ENCODE assay signal across 9 mouse cellular contexts in the genomic region with DNA sequence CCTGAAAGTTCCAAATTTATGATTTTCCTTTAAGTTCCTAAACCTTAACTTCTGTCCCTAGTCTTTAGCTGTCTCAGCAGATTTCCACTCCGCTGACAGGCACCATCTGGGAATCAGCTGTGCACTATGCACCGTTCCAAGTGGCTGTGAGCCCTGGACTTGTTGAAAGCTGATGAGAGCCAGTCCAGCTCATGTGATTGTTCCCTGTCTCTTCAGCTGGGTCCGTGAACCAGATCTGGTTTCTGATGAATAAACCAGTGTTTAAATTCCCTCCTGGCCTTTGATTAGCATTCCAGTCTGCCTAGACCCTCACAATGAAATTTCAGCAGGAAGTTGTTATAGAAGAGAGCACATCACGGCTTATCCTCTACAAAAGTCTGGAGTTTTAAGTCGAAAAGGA. TPM values are rescaled to one million over a fixed set of nuclear protein-coding genes. Genes with fewer than 3 reads are reported as not detected.
A peak's percentile ranks its signal among the peaks of the same experiment; 100 is the strongest.
DNase-seq lines count a peak whose midpoint lies in the region; ATAC-seq and TF ChIP-seq lines count a peak whose summit lies in the region.
"Had no signal": no experiment of that assay in that cellular context is flagged by ENCODE, and none has a peak within 500 bp of the region (broad histone marks: within the 10 kb centered on the region; RNA-seq: fewer than 3 reads in every experiment).

No protein-coding gene starts in this region.

- H3K4me1 ChIP-seq in hindbrain, embryonic 13.5 days (replicated peaks) = 0 out of 2 replicates have a peak, but pooled peaks cover 5% of the 10 kb centered on the region
- peaks cover 15% of the 10 kb centered on the region; the same call in 1 of the 2 replicates for H3K4me1 ChIP-seq in limb, embryonic 14.5 days (ENCODE audit: control insufficient read depth, insufficient read depth, low read length)
- H3K4me1 ChIP-seq: megakaryocyte, embryonic 14.5 days had no signal

- no peak overlapping the region for H3K4me3 ChIP-seq in gastrocnemius, adult 2 months
- no peak overlapping the region for H3K4me3 ChIP-seq in hindbrain, embryonic 13.5 days
- H3K4me3 ChIP-seq in limb, embryonic 14.5 days (replicated peaks; ENCODE audit: low read length) = no peak overlapping the region
- H3K4me3 ChIP-seq: megakaryocyte, embryonic 14.5 days had no signal

- H3K27me3 ChIP-seq in hindbrain, embryonic 13.5 days = no peaks in the 10 kb centered on the region
- H3K27me3 ChIP-seq in limb, embryonic 14.5 days (ENCODE audit: control insufficient read depth, insufficient read depth, low read length) = no peaks in the 10 kb centered on the region

- no peak overlapping the region for H3K4me2 ChIP-seq in hindbrain, embryonic 13.5 days
- H3K4me2 ChIP-seq in limb, embryonic 14.5 days (replicated peaks; ENCODE audit: low read depth, low read length, severe bottlenecking) = no peak overlapping the region

- H3K27ac ChIP-seq in gastrocnemius, adult 2 months = no peak overlapping the region
- H3K27ac ChIP-seq in hindbrain, embryonic 13.5 days = no peak overlapping the region
- no peak overlapping the region for H3K27ac ChIP-seq in limb, embryonic 14.5 days (replicated peaks; ENCODE audit: low read depth, low read length)

- TF ChIP-seq POLR2A in brain, embryonic 14.5 days (IDR thresholded peaks at IDR 0.05; ENCODE audit: borderline replicate concordance, extremely low read depth, insufficient read depth, insufficient read length, poor library complexity, severe bottlenecking) = no peak
- TF ChIP-seq POLR2A in limb, embryonic 14.5 days (IDR thresholded peaks at IDR 0.05; ENCODE audit: borderline replicate concordance, extremely low read depth, insufficient read depth, insufficient read length) = no peak

- 54% methylated on average over 5 of the region's 5 CpGs for WGBS in hindbrain, embryonic 13.5 days
- 16% methylated on average over 5 of the region's 5 CpGs for WGBS in limb, embryonic 14.5 days

- peak; percentile 23 for DNase-seq in adrenal gland, postnatal 14 days
- no peak for DNase-seq in adrenal gland, postnatal 4 days (ENCODE audit: low spot score in 2 of 2)
- peak; percentile 87 for DNase-seq in brain, embryonic 14.5 days (ENCODE audit: low read depth)
- DNase-seq in gastrocnemius, adult 2 months = peak; percentile 66
- peak; percentile 77 for DNase-seq in limb, embryonic 14.5 days (ENCODE audit: low spot score)
- DNase-seq in urinary bladder, adult 18-20 months (ENCODE audit: low spot score in 2 of 2) = no peak

- no peaks in the 10 kb centered on the region for H3K9me3 ChIP-seq in hindbrain, embryonic 13.5 days
- no peaks in the 10 kb centered on the region for H3K9me3 ChIP-seq in limb, embryonic 14.5 days (ENCODE audit: control insufficient read depth, low read length)
- H3K9me3 ChIP-seq: megakaryocyte, embryonic 14.5 days had no signal

- intact Hi-C loops in gastrocnemius, adult 2 months (cut with DNase I) = no loop called here

- no peak overlapping the region for H3K9ac ChIP-seq in hindbrain, embryonic 13.5 days
- H3K9ac ChIP-seq in limb, embryonic 14.5 days (ENCODE audit: low read depth, low read length, severe bottlenecking) = no peak overlapping the region

- TF ChIP-seq CTCF in brain, embryonic 14.5 days (IDR thresholded peaks at IDR 0.05; ENCODE audit: borderline replicate concordance, extremely low read depth, insufficient read depth, insufficient read length) = no peak
- TF ChIP-seq CTCF in gastrocnemius, adult 2 months (IDR thresholded peaks at IDR 0.05) = no peak

- ATAC-seq in hindbrain, embryonic 13.5 days (ENCODE audit: low FRiP score) = peak; percentile 65
- peak; percentile 87 for ATAC-seq in limb, embryonic 14.5 days (ENCODE audit: low FRiP score, low read depth)
- ATAC-seq in megakaryocyte-erythroid progenitor cell, adult 5-6 weeks (replicated peaks; ENCODE audit: low FRiP score, low TSS enrichment, poor library complexity, severe bottlenecking) = no peak

- H3K36me3 ChIP-seq in hindbrain, embryonic 13.5 days = no peaks in the 10 kb centered on the region
- H3K36me3 ChIP-seq in limb, embryonic 14.5 days (ENCODE audit: control insufficient read depth, insufficient read depth, low read length) = no peaks in the 10 kb centered on the region

RNA-seq across cellular contexts. Expression of gene Perp, which starts 28.3 kb away (rescaled TPM):
- 3.2 and 9.8 TPM in 2 replicates for total RNA-seq in adrenal gland, postnatal 14 days (2021)
- 1 to 10 TPM; 5.7 to 7.1 TPM for total RNA-seq in adrenal gland, postnatal 4 days (2021)
- 12.8 and 16.5 TPM in 2 replicates for polyA plus RNA-seq in brain, embryonic 14.5 days (2012; rRNA removed)
- 1 to 10 TPM; 1.4 to 2.9 TPM for total RNA-seq in gastrocnemius, adult 2 months (2021)
- polyA plus RNA-seq in hindbrain, embryonic 13.5 days (2015; fragmentation: Nextera tagmentation; extraction: Ambion mirVana) = 4.7 and 5.3 TPM in 2 replicates
- 166 and 196 TPM in 2 replicates for polyA plus RNA-seq in limb, embryonic 14.5 days (2012; rRNA removed)
- polyA plus RNA-seq in limb, embryonic 14.5 days (2014; fragmentation: Nextera tagmentation; extraction: Ambion mirVana) = 466 and 598 TPM in 2 replicates
- not detected in 2 replicates for total RNA-seq in megakaryocyte-erythroid progenitor cell, adult 5-6 weeks (2014; fragmentation: Nextera tagmentation)
- total RNA-seq in megakaryocyte-erythroid progenitor cell, adult 5-6 weeks (2017) = 0.88 and 1.1 TPM in 2 replicates

RNA-seq across cellular contexts. Expression of gene Gm4922, which starts 30.0 kb away (rescaled TPM):
- total RNA-seq in adrenal gland, postnatal 14 days (2021) = not detected in 2 replicates
- total RNA-seq in adrenal gland, postnatal 4 days (2021) = not detected
- polyA plus RNA-seq in brain, embryonic 14.5 days (2012; rRNA removed) = not detected in 2 replicates
- total RNA-seq in gastrocnemius, adult 2 months (2021) = not detected
- 0.47 and 0.49 TPM in 2 replicates for polyA plus RNA-seq in hindbrain, embryonic 13.5 days (2015; fragmentation: Nextera tagmentation; extraction: Ambion mirVana)
- polyA plus RNA-seq in limb, embryonic 14.5 days (2012; rRNA removed) = 0.04 TPM in 1 of 2 replicates, not detected in the other
- polyA plus RNA-seq in limb, embryonic 14.5 days (2014; fragmentation: Nextera tagmentation; extraction: Ambion mirVana) = not detected in 2 replicates
- total RNA-seq in megakaryocyte-erythroid progenitor cell, adult 5-6 weeks (2014; fragmentation: Nextera tagmentation) = not detected in 2 replicates
- not detected in 2 replicates for total RNA-seq in megakaryocyte-erythroid progenitor cell, adult 5-6 weeks (2017)

Comparison
In these comparisons a context has a peak if more than half of its experiments do, and no peak if none do; other contexts are left out.
1. DNase-seq: peak in adrenal gland, postnatal 14 days (single experiment), brain, embryonic 14.5 days (single experiment), gastrocnemius, adult 2 months (single experiment) and limb, embryonic 14.5 days (single experiment); none in adrenal gland, postnatal 4 days (0 of 2) and urinary bladder, adult 18-20 months (0 of 2).